Mouse (Mus musculus): ENCODE results near the gene Aatf. TPM values are rescaled to one million over a fixed set of nuclear protein-coding genes. Genes with fewer than 3 reads are reported as not detected.

Gene Aatf
- polyA plus RNA-seq, 1 experiment from 2014 or later = 58.5 TPM

- Histone ChIP-seq H3K4me1 (replicated peaks; ENCODE audit: control insufficient read depth, insufficient read depth, low read length) (no peaks in the 10 kb centered on the region), H3K36me3 (ENCODE audit: control insufficient read depth, insufficient read depth) (no peaks in the 10 kb centered on the region), H3K9me3 (ENCODE audit: control insufficient read depth, low read length) (no peaks in the 10 kb centered on the region), H3K4me3 (replicated peaks; ENCODE audit: low read length) (no peak overlapping the region), H3K4me2 (ENCODE audit: low read length) (no peak overlapping the region), H3K27ac (ENCODE audit: low read length) (no peak overlapping the region), H3K9ac (replicated peaks; ENCODE audit: low read depth, low read length) (no peak overlapping the region), H3K27me3 (replicated peaks; ENCODE audit: control insufficient read depth, insufficient read depth, low read length) (no peaks in the 10 kb centered on the region)
- WGBS = 88% methylated on average over 5 of the region's 5 CpGs
- no peak for ATAC-seq
These were observed 86.7 kb downstream of the Aatf start for GRCm38 (mm10) chr11:84426633-84426998.

GRCm38 (mm10) chr11:84425736-84426632 is 87.3 kb downstream of the Aatf start:
- H3K27ac ChIP-seq (ENCODE audit: low read length) = no peak overlapping the region

DNA sequence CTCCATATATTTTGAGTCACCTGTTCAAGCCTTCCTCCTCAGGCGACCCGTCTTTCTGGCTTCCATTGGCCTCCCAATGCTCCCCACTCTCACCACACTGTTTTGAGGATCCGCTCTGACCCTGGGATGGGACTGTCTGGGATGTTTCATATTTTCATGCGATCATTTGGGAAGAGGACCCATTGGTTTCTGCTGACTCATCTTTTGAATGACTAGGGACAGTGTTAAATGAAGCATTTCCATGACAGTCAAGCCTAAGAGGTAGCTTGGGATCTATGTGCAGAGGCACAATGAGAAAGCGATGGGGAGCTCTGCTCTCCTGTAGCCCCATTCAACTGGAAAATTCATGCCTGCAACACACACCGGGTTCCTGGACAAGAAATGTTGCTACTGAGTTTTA is 92.5 kb downstream of the Aatf start:
- H3K4me3 ChIP-seq (replicated peaks; ENCODE audit: low read length) = no peak overlapping the region
- H3K27me3 ChIP-seq (replicated peaks; ENCODE audit: control insufficient read depth, insufficient read depth, low read length) = no peaks in the 10 kb centered on the region
- H3K9me3 ChIP-seq (ENCODE audit: control insufficient read depth, low read length) = no peaks in the 10 kb centered on the region
- 91% methylated on average over 6 of the region's 6 CpGs for WGBS
- no peaks in the 10 kb centered on the region for H3K4me1 ChIP-seq (replicated peaks; ENCODE audit: control insufficient read depth, insufficient read depth, low read length)
- H3K4me2 ChIP-seq (ENCODE audit: low read length) = no peak overlapping the region
- no peak overlapping the region for H3K27ac ChIP-seq (ENCODE audit: low read length)
- no peak overlapping the region for H3K9ac ChIP-seq (replicated peaks; ENCODE audit: low read depth, low read length)
- ATAC-seq = no peak
- no peaks in the 10 kb centered on the region for H3K36me3 ChIP-seq (ENCODE audit: control insufficient read depth, insufficient read depth)

More at GRCm38 (mm10) chr11:84425736-84426632, 87.3 kb downstream of the Aatf start:
- Histone ChIP-seq H3K9ac (replicated peaks; ENCODE audit: low read depth, low read length) (no peak overlapping the region), H3K27me3 (replicated peaks; ENCODE audit: control insufficient read depth, insufficient read depth, low read length) (no peaks in the 10 kb centered on the region), H3K36me3 (ENCODE audit: control insufficient read depth, insufficient read depth) (no peaks in the 10 kb centered on the region), H3K4me1 (replicated peaks; ENCODE audit: control insufficient read depth, insufficient read depth, low read length) (no peaks in the 10 kb centered on the region), H3K4me2 (ENCODE audit: low read length) (no peak overlapping the region), H3K4me3 (replicated peaks; ENCODE audit: low read length) (no peak overlapping the region), H3K9me3 (ENCODE audit: control insufficient read depth, low read length) (no peaks in the 10 kb centered on the region)
- 61% methylated on average over 13 of the region's 13 CpGs for WGBS
- ATAC-seq = no peak

DNA sequence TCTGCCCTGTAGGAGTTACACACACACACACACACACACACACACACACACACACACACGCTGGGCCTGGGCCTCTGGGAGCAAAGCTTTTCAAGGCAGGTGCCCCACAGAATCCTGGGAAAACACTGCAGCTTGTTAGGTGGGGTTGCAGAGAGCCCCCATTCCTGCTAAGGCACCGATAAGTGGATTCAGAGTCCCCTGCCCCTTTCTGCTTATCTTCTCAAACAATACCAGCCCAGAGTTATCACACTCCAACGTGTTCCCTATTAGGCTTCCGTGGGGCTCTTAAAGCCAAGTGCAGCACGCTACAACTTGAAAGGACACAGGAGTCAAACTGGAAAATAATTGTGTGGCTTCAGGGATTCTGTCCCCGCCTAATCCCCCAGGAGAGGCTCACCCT is 100.2 kb downstream of the Aatf start:
- Histone ChIP-seq H3K9ac (replicated peaks; ENCODE audit: low read depth, low read length) (no peak overlapping the region), H3K4me1 (replicated peaks; ENCODE audit: control insufficient read depth, insufficient read depth, low read length) (peaks cover 16% of the 10 kb centered on the region), H3K9me3 (ENCODE audit: control insufficient read depth, low read length) (no peaks in the 10 kb centered on the region), H3K27ac (ENCODE audit: low read length) (no peak overlapping the region), H3K36me3 (ENCODE audit: control insufficient read depth, insufficient read depth) (no peaks in the 10 kb centered on the region), H3K4me3 (replicated peaks; ENCODE audit: low read length) (no peak overlapping the region), H3K27me3 (replicated peaks; ENCODE audit: control insufficient read depth, insufficient read depth, low read length) (no peaks in the 10 kb centered on the region), H3K4me2 (ENCODE audit: low read length) (no peak overlapping the region)
- ATAC-seq = no peak
- WGBS = 37% methylated on average over 6 of the region's 6 CpGs

- Histone ChIP-seq H3K36me3 (ENCODE audit: control insufficient read depth, insufficient read depth) (no peaks in the 10 kb centered on the region), H3K27ac (ENCODE audit: low read length) (no peak overlapping the region), H3K4me2 (ENCODE audit: low read length) (no peak overlapping the region), H3K27me3 (replicated peaks; ENCODE audit: control insufficient read depth, insufficient read depth, low read length) (no peaks in the 10 kb centered on the region), H3K9me3 (ENCODE audit: control insufficient read depth, low read length) (no peaks in the 10 kb centered on the region), H3K4me3 (replicated peaks; ENCODE audit: low read length) (no peak overlapping the region), H3K4me1 (replicated peaks; ENCODE audit: control insufficient read depth, insufficient read depth, low read length) (peaks cover 16% of the 10 kb centered on the region), H3K9ac (replicated peaks; ENCODE audit: low read depth, low read length) (no peak overlapping the region)
- WGBS = 24% methylated on average over 12 of the region's 12 CpGs
- no peak for ATAC-seq
These were observed 101.0 kb downstream of the Aatf start for GRCm38 (mm10) chr11:84412201-84412934.

DNA sequence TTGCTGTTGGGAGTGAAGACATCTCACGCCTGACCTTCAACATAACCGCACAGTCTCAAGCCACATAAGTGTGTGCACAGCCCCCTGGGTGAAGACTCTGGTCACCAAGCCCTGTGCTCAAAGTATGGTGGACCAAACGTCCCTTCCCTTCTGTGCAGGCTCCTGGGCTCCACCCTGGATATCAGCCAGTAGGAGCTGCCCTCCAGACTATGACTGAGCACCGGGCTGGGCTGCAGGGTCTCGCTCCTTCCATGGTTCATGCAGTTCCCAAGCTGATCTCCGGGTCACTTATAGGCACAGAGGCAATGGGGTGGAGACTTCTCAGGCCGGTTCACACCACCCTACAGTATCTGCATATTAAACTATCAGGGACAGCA is 101.7 kb downstream of the Aatf start:
- no peak overlapping the region for H3K4me3 ChIP-seq (replicated peaks; ENCODE audit: low read length)
- ATAC-seq = no peak
- H3K9ac ChIP-seq (replicated peaks; ENCODE audit: low read depth, low read length) = no peak overlapping the region
- H3K4me2 ChIP-seq (ENCODE audit: low read length) = no peak overlapping the region
- peaks cover 16% of the 10 kb centered on the region for H3K4me1 ChIP-seq (replicated peaks; ENCODE audit: control insufficient read depth, insufficient read depth, low read length)
- no peaks in the 10 kb centered on the region for H3K27me3 ChIP-seq (replicated peaks; ENCODE audit: control insufficient read depth, insufficient read depth, low read length)
- no peak overlapping the region for H3K27ac ChIP-seq (ENCODE audit: low read length)
- no peaks in the 10 kb centered on the region for H3K36me3 ChIP-seq (ENCODE audit: control insufficient read depth, insufficient read depth)
- WGBS = 59% methylated on average over 7 of the region's 7 CpGs
- H3K9me3 ChIP-seq (ENCODE audit: control insufficient read depth, low read length) = peaks cover 2% of the 10 kb centered on the region

DNA sequence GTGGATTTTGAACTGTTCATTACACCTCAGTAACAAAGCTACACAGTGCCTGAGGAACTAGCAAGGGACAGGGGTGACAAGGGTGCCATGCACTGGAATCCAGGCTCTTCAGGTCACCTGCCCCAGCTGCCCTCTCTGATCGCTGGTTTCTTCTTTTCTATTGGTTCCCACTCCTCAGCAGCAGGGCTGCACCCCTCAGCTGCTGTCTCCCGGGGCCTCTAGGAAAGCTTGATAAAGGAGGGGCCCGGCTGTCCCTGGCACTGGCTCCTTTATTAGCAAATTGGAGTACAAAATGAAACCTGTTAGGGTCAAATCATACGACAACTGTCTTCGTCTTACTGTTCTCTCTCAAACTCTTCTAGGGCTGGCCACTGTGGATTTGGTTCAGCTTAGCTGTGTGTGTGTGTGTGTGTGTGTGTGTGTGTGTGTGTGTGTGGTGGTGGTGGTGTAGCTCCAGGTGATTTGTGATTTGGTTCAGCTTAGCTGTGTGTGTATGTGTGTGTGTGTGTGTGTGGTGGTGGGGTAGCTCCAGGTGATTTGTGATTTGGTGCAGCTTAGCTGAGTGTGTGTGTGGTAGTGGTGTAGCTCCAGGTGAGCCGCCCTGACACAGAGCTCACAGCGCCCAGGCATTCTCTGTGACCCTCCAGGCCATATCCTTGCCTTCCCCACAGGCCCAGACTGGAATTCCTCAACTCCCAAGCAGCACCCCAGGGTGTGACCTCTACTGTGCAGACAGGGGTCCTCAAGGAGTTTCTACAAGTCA is 102.3 kb downstream of the Aatf start:
- Histone ChIP-seq H3K36me3 (ENCODE audit: control insufficient read depth, insufficient read depth) (no peaks in the 10 kb centered on the region), H3K9ac (replicated peaks; ENCODE audit: low read depth, low read length) (no peak overlapping the region), H3K4me1 (replicated peaks; ENCODE audit: control insufficient read depth, insufficient read depth, low read length) (peaks cover 16% of the 10 kb centered on the region), H3K27me3 (replicated peaks; ENCODE audit: control insufficient read depth, insufficient read depth, low read length) (no peaks in the 10 kb centered on the region), H3K4me3 (replicated peaks; ENCODE audit: low read length) (no peak overlapping the region), H3K9me3 (ENCODE audit: control insufficient read depth, low read length) (peaks cover 3% of the 10 kb centered on the region), H3K4me2 (ENCODE audit: low read length) (no peak overlapping the region), H3K27ac (ENCODE audit: low read length) (no peak overlapping the region)
- 66% methylated on average over 7 of the region's 7 CpGs for WGBS
- 0 out of 2 replicates have a peak, but pooled peaks have one; percentile 15 for ATAC-seq

- H3K27me3 ChIP-seq (replicated peaks; ENCODE audit: control insufficient read depth, insufficient read depth, low read length) = no peaks in the 10 kb centered on the region
- peaks cover 3% of the 10 kb centered on the region for H3K9me3 ChIP-seq (ENCODE audit: control insufficient read depth, low read length)
- no peak overlapping the region for H3K9ac ChIP-seq (replicated peaks; ENCODE audit: low read depth, low read length)
- 48% methylated on average over 4 of the region's 4 CpGs for WGBS
- H3K4me2 ChIP-seq (ENCODE audit: low read length) = no peak overlapping the region
- H3K36me3 ChIP-seq (ENCODE audit: control insufficient read depth, insufficient read depth) = no peaks in the 10 kb centered on the region
- H3K27ac ChIP-seq (ENCODE audit: low read length) = no peak overlapping the region
- ATAC-seq = peak; percentile 50; the same call in 1 of the 2 replicates
- no peak overlapping the region for H3K4me3 ChIP-seq (replicated peaks; ENCODE audit: low read length)
- peaks cover 16% of the 10 kb centered on the region for H3K4me1 ChIP-seq (replicated peaks; ENCODE audit: control insufficient read depth, insufficient read depth, low read length)
These were observed 102.9 kb downstream of the Aatf start for GRCm38 (mm10) chr11:84410383-84410782.

- Histone ChIP-seq H3K4me2 (ENCODE audit: low read length) (no peak overlapping the region), H3K4me3 (replicated peaks; ENCODE audit: low read length) (no peak overlapping the region), H3K4me1 (replicated peaks; ENCODE audit: control insufficient read depth, insufficient read depth, low read length) (peaks cover 8% of the 10 kb centered on the region; the same call in 1 of the 2 replicates), H3K36me3 (ENCODE audit: control insufficient read depth, insufficient read depth) (no peaks in the 10 kb centered on the region; the same call in 1 of the 2 replicates), H3K27me3 (replicated peaks; ENCODE audit: control insufficient read depth, insufficient read depth, low read length) (no peaks in the 10 kb centered on the region), H3K9me3 (ENCODE audit: control insufficient read depth, low read length) (peaks cover 3% of the 10 kb centered on the region), H3K9ac (replicated peaks; ENCODE audit: low read depth, low read length) (no peak overlapping the region), H3K27ac (ENCODE audit: low read length) (no peak overlapping the region)
- 95% methylated on average over 4 of the region's 4 CpGs for WGBS
- no peak for ATAC-seq
These were observed 106.6 kb downstream of the Aatf start for GRCm38 (mm10) chr11:84406733-84407132.
